Mouse (Mus musculus) CH12F3 (cell line): ENCODE measurements at regions not wholly inside any gene's neighbourhood (a gene's known extent, or its start where the extent isn't known, plus 50 kb on each side); places are given as distances from the start of the nearest gene placed in this dataset.

Experiments
- in situ Hi-C: fragments of 300-500 bp; cut with MboI; formaldehyde crosslinking; loops from 2 replicates; pipeline ENCODE4 v1.14.3; 2020; ENCODE audit warnings: low sequenced_read_pairs

DNA sequence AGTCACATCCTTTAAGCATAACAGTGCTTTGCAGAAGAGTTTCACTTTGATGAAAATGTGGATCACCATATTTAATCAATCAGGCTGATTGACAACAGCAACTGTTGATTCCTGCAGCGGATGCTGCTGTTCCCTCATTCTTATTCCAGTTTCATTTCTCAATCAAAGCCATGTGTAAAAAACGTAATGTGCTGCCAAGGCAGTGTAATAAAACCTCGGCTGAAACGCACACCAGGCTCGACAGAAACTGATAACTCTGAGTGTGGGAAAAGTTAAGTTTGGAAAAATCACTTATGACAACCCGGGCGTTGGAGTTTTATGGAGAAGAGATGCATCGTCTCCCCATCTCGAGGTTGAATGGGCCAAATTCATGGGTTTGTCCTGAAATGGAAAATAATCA, 78.2 kb downstream of the Insig2 start:
- in situ Hi-C loops = loop anchor here (10.0 kb wide), 1 partner anchor 141 kb away; no protein-coding TSS in a partner anchor
